Mouse (Mus musculus): ENCODE measurements around the gene Txnrd2. TPM values are rescaled to one million over a fixed set of nuclear protein-coding genes. Genes with fewer than 3 reads are reported as not detected.
A peak's percentile ranks its signal among the peaks of the same experiment; 100 is the strongest.

The Txnrd2 gene
- polyA plus RNA-seq, 1 experiment = 7.1 TPM

DNA sequence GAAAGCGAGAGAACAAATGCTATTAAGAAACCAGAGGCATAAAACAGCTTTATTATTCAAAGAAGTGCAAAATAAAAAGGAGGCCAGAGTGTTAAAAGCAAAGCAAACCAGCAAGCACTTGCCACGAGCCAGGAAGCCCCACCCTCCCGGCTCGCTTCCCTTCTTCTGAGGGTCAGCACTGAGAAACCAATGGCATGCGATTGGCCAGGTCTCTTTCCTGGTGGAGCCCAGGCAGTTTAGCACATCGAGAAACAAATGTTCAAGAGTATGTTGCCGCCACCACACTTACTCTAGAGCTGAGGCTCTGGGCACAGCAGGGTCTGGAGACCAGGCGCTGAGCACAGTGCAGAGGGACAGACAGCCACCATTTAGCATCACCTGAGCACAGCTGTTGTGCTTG is 36.4 kb downstream of the Txnrd2 start:
- Histone ChIP-seq H3K27ac (ENCODE audit: insufficient read depth, low read length) (no peak overlapping the region), H3K4me1 (ENCODE audit: control insufficient read depth, insufficient read depth, low read length) (peaks cover 13% of the 10 kb centered on the region), H3K4me3 (ENCODE audit: low read depth, low read length) (no peak overlapping the region), H3K36me3 (ENCODE audit: control insufficient read depth, insufficient read depth, low read length, poor library complexity, severe bottlenecking) (no peaks in the 10 kb centered on the region), H3K9me3 (replicated peaks; ENCODE audit: control insufficient read depth, insufficient read depth, low read length, poor library complexity, severe bottlenecking) (no peaks in the 10 kb centered on the region), H3K27me3 (ENCODE audit: control insufficient read depth, insufficient read depth, low read length, poor library complexity, severe bottlenecking) (no peaks in the 10 kb centered on the region), H3K9ac (ENCODE audit: low read depth, poor library complexity, severe bottlenecking) (no peak overlapping the region)
- TF ChIP-seq EP300 (IDR thresholded peaks at IDR 0.05; ENCODE audit: insufficient read depth, low read depth, low read length) (no peak), POLR2A (IDR thresholded peaks at IDR 0.05; ENCODE audit: insufficient read depth, low read length) (no peak), CTCF (IDR thresholded peaks at IDR 0.05; ENCODE audit: low read depth, low read length) (no peak)

DNA sequence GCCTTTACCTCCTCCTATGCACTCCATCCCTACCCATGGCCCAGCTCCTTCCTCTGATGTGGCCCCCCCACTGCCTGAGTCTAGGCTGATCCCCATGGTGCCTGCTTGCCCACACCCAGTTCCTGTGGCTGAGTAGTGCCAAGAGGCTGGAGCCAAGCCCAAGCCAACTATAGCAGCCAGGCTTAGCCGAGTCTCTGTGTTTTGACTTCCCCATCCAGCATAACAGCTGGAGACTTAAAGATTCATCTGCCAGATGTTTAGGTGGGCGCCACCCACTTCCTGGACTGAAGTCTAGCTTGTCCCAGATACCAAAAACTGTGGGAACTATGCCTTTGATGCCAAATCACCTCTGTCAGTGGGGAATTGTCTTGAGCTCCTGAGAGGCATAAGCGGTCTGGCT is 38.1 kb downstream of the Txnrd2 start:
- H3K9me3 ChIP-seq (replicated peaks; ENCODE audit: control insufficient read depth, insufficient read depth, low read length, poor library complexity, severe bottlenecking) = no peaks in the 10 kb centered on the region
- peaks cover 11% of the 10 kb centered on the region for H3K4me1 ChIP-seq (ENCODE audit: control insufficient read depth, insufficient read depth, low read length)
- no peak for TF ChIP-seq POLR2A (IDR thresholded peaks at IDR 0.05; ENCODE audit: insufficient read depth, low read length)
- no peak overlapping the region for H3K4me3 ChIP-seq (ENCODE audit: low read depth, low read length)
- no peaks in the 10 kb centered on the region for H3K27me3 ChIP-seq (ENCODE audit: control insufficient read depth, insufficient read depth, low read length, poor library complexity, severe bottlenecking)
- H3K9ac ChIP-seq (ENCODE audit: low read depth, poor library complexity, severe bottlenecking) = no peak overlapping the region
- H3K27ac ChIP-seq (ENCODE audit: insufficient read depth, low read length) = no peak overlapping the region
- H3K36me3 ChIP-seq (ENCODE audit: control insufficient read depth, insufficient read depth, low read length, poor library complexity, severe bottlenecking) = no peaks in the 10 kb centered on the region

DNA sequence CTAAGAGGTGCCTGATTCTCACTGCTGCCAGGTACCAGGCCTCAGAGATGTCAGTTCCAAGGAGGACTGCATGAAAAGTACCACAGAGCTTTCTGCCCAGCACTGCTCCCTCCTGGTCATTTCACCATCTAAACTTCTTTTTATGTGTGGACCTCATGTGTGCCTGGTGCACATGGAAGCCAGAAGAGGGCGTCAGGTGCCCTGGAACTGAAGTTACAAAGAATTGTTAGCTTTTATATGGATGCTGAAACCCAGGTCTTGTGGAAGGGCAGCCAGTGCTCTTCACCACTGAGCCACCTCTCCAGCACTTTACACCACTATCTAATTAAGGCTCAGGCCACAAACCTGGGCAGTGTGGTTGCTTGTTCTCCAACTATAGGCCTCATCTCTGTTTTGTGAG is 44.6 kb downstream of the Txnrd2 start:
- H3K4me1 ChIP-seq (ENCODE audit: control insufficient read depth, insufficient read depth, low read length) = peaks cover 2% of the 10 kb centered on the region
- H3K9ac ChIP-seq (ENCODE audit: low read depth, poor library complexity, severe bottlenecking) = no peak overlapping the region
- TF ChIP-seq POLR2A (IDR thresholded peaks at IDR 0.05; ENCODE audit: insufficient read depth, low read length) (no peak), CTCF (IDR thresholded peaks at IDR 0.05; ENCODE audit: low read depth, low read length) (peak; percentile 64), EP300 (IDR thresholded peaks at IDR 0.05; ENCODE audit: insufficient read depth, low read depth, low read length) (no peak)
- no peaks in the 10 kb centered on the region for H3K9me3 ChIP-seq (replicated peaks; ENCODE audit: control insufficient read depth, insufficient read depth, low read length, poor library complexity, severe bottlenecking)
- H3K4me3 ChIP-seq (ENCODE audit: low read depth, low read length) = no peak overlapping the region
- H3K36me3 ChIP-seq (ENCODE audit: control insufficient read depth, insufficient read depth, low read length, poor library complexity, severe bottlenecking) = no peaks in the 10 kb centered on the region
- H3K27ac ChIP-seq (ENCODE audit: insufficient read depth, low read length) = no peak overlapping the region
- H3K27me3 ChIP-seq (ENCODE audit: control insufficient read depth, insufficient read depth, low read length, poor library complexity, severe bottlenecking) = no peaks in the 10 kb centered on the region

DNA sequence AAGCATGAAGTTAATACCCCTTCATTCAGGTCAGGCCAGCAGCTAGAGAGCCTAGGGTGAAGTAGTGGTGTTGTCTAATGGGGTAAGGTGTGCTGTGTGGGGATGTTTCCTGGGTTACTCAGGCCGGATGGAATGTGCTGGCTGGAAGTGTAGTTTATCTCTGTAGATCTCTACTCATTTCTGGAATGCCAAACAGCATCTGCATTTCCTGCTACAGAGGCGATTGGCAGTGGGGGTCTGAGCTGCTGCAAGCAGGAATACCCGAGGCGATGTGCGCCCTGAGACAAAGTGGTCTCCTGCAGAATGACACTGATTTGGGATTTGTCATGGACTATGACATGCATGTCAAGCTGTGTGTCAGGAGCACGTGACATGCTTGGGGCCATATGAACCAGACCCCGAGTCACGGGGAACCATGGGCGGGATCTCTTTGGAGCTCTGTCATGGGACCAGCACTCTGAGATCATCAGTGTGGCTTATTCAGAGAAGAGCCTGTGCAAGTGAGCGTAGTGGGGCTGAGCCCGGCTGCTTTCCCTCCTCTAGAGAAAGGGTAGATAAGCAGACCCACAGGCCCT is 45.3 kb downstream of the Txnrd2 start:
- H3K27ac ChIP-seq (ENCODE audit: insufficient read depth, low read length) = no peak overlapping the region
- H3K36me3 ChIP-seq (ENCODE audit: control insufficient read depth, insufficient read depth, low read length, poor library complexity, severe bottlenecking) = no peaks in the 10 kb centered on the region
- H3K9me3 ChIP-seq (replicated peaks; ENCODE audit: control insufficient read depth, insufficient read depth, low read length, poor library complexity, severe bottlenecking) = no peaks in the 10 kb centered on the region
- TF ChIP-seq CTCF (IDR thresholded peaks at IDR 0.05; ENCODE audit: low read depth, low read length) (no peak), POLR2A (IDR thresholded peaks at IDR 0.05; ENCODE audit: insufficient read depth, low read length) (no peak), EP300 (IDR thresholded peaks at IDR 0.05; ENCODE audit: insufficient read depth, low read depth, low read length) (no peak)
- H3K27me3 ChIP-seq (ENCODE audit: control insufficient read depth, insufficient read depth, low read length, poor library complexity, severe bottlenecking) = no peaks in the 10 kb centered on the region
- H3K9ac ChIP-seq (ENCODE audit: low read depth, poor library complexity, severe bottlenecking) = no peak overlapping the region
- H3K4me1 ChIP-seq (ENCODE audit: control insufficient read depth, insufficient read depth, low read length) = peaks cover 2% of the 10 kb centered on the region
- no peak overlapping the region for H3K4me3 ChIP-seq (ENCODE audit: low read depth, low read length)

DNA sequence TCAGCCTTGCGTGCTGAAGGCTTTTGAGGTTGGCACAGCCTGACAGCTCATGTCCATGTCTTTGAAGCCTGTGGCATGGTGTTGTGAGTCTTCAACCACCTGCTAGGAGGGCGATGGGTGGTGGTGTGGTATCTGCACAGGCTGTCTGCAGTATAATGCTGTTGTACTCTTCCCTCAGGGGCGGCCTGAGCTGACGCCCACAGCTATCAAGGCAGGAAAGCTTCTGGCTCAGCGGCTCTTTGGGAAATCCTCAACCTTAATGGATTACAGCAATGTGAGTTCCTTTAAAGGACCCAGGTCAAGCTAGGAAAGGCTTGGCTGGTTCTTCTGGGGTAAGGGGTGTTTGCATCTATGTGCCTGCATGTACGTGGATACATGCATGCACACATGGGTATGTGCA is 45.8 kb downstream of the Txnrd2 start:
- Histone ChIP-seq H3K9ac (ENCODE audit: low read depth, poor library complexity, severe bottlenecking) (no peak overlapping the region), H3K27ac (ENCODE audit: insufficient read depth, low read length) (no peak overlapping the region), H3K27me3 (ENCODE audit: control insufficient read depth, insufficient read depth, low read length, poor library complexity, severe bottlenecking) (no peaks in the 10 kb centered on the region), H3K4me1 (ENCODE audit: control insufficient read depth, insufficient read depth, low read length) (peaks cover 2% of the 10 kb centered on the region), H3K4me3 (ENCODE audit: low read depth, low read length) (no peak overlapping the region), H3K36me3 (ENCODE audit: control insufficient read depth, insufficient read depth, low read length, poor library complexity, severe bottlenecking) (no peaks in the 10 kb centered on the region), H3K9me3 (replicated peaks; ENCODE audit: control insufficient read depth, insufficient read depth, low read length, poor library complexity, severe bottlenecking) (no peaks in the 10 kb centered on the region)
- TF ChIP-seq EP300 (IDR thresholded peaks at IDR 0.05; ENCODE audit: insufficient read depth, low read depth, low read length) = no peak
- no peak for TF ChIP-seq CTCF (IDR thresholded peaks at IDR 0.05; ENCODE audit: low read depth, low read length)
- TF ChIP-seq POLR2A (IDR thresholded peaks at IDR 0.05; ENCODE audit: insufficient read depth, low read length) = no peak

DNA sequence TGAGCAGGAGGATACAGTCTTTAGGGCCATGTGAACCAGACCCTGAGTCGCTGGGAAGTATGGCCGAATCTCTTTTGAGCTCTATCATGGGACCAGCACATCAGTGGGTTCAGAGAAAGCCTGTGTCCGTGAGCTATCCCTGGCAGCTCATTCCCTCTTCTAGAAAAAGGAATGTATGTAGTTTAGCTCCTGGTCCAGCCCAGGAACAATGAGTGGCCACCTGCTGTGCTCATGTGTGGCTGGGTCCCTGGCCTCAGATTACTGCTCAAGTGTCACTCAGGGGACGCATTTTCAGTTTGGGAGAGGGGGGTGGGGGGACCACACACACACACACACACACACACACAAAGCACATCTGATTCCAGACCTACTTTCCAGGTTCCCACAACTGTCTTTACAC is 46.2 kb downstream of the Txnrd2 start:
- Histone ChIP-seq H3K9ac (ENCODE audit: low read depth, poor library complexity, severe bottlenecking) (no peak overlapping the region), H3K27me3 (ENCODE audit: control insufficient read depth, insufficient read depth, low read length, poor library complexity, severe bottlenecking) (no peaks in the 10 kb centered on the region), H3K36me3 (ENCODE audit: control insufficient read depth, insufficient read depth, low read length, poor library complexity, severe bottlenecking) (no peaks in the 10 kb centered on the region), H3K4me1 (ENCODE audit: control insufficient read depth, insufficient read depth, low read length) (peaks cover 2% of the 10 kb centered on the region), H3K9me3 (replicated peaks; ENCODE audit: control insufficient read depth, insufficient read depth, low read length, poor library complexity, severe bottlenecking) (no peaks in the 10 kb centered on the region), H3K4me3 (ENCODE audit: low read depth, low read length) (no peak overlapping the region), H3K27ac (ENCODE audit: insufficient read depth, low read length) (no peak overlapping the region)
- no peak for TF ChIP-seq CTCF (IDR thresholded peaks at IDR 0.05; ENCODE audit: low read depth, low read length)
- TF ChIP-seq POLR2A (IDR thresholded peaks at IDR 0.05; ENCODE audit: insufficient read depth, low read length) = no peak
- no peak for TF ChIP-seq EP300 (IDR thresholded peaks at IDR 0.05; ENCODE audit: insufficient read depth, low read depth, low read length)
